Mouse (Mus musculus) c-Kit-positive CD71-positive TER-119-positive erythroid progenitor cells, embryonic 14.5 days (primary cell): Measurements from ENCODE around the gene Atf7ip.
"Not testable (repeated sequence)": the region's sequence is repeated elsewhere in the genome, so short reads cannot be mapped to it uniquely, and the experiment has no call there.

ENCODE experiments used
- DNase-seq: peaks from one replicate; pipeline ENCODE4 v3.0.0-alpha.2; 2013; ENCODE audit warnings: low spot score

Gene Atf7ip

DNA sequence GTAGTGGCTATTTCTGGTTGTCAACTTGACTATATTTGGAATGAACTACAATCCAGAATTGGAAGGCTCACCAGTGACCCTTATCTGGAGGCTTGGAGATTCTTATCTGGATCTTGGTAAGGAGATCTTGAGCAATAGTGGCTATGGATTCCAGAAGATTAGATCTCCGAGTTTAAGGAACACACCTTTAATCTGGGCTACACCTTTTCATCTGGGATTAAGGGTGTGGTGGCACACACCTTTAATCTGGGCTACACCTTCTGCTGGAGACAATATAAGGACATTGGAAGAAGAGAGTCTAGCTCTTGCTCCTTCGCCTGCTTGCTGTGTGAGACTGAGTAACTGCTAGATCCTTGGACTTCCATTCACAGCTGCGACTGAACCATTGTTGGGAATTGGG is at the start of gene Atf7ip:
Gene Atf7ip (plus strand): TSS at position 301 of the 400 bp plus-strand sequence.
- DNase-seq, result not testable (repeated sequence)

- DNase-seq, result no peak
Observed at GRCm38 (mm10) chr6:136456302-136456701, 49.7 kb upstream of the Atf7ip start.

DNA sequence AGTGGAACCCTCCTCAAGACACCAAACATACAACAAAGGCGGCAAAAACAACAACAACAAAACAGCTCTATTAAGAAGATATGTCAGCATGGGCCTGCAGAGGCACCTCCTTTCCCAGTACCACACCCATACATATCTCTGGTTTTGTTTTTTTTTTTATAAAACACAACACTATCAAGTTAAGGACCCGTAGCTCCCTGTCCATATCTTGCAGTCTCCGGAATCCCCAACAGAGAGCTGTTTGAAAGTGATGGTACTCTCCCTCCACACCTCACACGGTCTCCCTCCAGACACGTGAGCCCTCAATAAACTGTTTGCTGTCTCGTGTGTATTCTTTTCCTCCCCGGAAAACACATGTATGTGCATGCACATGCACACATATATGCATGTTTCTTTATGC is 46.8 kb upstream of the Atf7ip start:
- DNase-seq, result no peak

- no peak for DNase-seq
Observed at GRCm38 (mm10) chr6:136463491-136463890, 42.5 kb upstream of the Atf7ip start.

GRCm38 (mm10) chr6:136464121-136464621 is 41.8 kb upstream of the Atf7ip start:
- no peak for DNase-seq

- DNase-seq, result no peak
Observed at GRCm38 (mm10) chr6:136465021-136465420, 40.9 kb upstream of the Atf7ip start.

- DNase-seq, result peak; percentile 66
Observed at GRCm38 (mm10) chr6:136465959-136466381, 40.0 kb upstream of the Atf7ip start.

GRCm38 (mm10) chr6:136466956-136467750 is 38.8 kb upstream of the Atf7ip start:
- peak; percentile 94 for DNase-seq

DNA sequence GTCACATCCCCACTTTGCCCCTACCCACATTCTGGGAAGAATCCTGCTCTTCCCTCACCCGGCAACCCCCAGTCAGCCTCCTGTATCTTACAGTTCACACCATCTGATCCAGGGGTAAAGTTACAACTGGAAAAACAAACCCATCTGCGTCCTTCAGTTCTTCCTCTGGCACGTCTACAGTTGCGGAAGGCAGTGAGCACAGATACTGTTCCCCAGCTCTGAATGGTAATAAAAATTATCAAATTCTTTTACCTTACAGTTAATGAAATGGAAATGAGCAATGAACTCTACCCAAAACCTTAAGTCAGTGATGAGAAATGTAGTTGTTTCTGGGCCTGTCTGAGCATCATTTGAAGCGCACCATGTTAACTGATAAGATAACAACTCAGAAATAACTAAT is 38.1 kb upstream of the Atf7ip start:
- peak; percentile 48 for DNase-seq

GRCm38 (mm10) chr6:136468401-136468912 is 37.5 kb upstream of the Atf7ip start:
- peak; percentile 98 for DNase-seq

GRCm38 (mm10) chr6:136468974-136469792 is 36.8 kb upstream of the Atf7ip start:
- DNase-seq, result no peak

DNA sequence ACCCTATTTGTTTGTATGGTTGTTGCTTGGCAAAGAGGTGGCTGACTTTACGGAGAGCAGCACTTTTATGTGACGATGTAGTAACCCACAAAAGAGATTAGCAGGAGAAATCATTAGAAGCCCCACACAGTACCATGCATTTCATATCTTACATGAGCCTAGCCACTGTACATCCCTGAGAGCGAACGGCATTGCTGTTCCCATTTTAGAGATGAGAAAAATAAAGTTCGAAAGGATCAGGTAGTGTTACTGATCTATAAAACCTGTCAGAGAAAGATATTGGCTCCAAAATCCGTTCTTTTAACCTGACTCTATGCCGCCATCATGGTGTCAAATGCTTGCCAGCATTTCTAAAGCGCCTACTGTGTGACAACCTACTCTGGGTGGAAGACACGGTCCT is 36.2 kb upstream of the Atf7ip start:
- no peak for DNase-seq

- peak; percentile 72 for DNase-seq
Observed at GRCm38 (mm10) chr6:136470321-136471230, 35.4 kb upstream of the Atf7ip start.

DNA sequence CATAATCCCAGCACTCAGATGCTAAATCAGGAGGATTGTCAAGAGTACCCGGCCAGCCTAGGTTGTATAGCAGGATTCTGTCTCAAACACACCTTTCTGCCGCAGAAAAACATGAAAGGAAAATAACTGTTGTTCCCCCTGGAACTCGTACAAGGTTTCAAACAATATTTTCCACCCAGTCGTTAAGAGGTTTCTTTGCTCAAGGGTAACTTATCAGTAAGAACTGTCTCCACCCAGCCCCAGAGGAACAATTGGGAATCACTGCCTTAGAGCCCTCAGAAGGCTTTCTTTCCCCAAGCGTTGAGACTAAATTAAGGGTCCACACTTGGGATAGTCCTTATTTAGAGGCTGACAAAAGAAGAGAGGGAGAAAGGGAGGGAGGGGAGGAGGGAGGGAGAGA is 34.4 kb upstream of the Atf7ip start:
- DNase-seq, result peak; percentile 24

DNA sequence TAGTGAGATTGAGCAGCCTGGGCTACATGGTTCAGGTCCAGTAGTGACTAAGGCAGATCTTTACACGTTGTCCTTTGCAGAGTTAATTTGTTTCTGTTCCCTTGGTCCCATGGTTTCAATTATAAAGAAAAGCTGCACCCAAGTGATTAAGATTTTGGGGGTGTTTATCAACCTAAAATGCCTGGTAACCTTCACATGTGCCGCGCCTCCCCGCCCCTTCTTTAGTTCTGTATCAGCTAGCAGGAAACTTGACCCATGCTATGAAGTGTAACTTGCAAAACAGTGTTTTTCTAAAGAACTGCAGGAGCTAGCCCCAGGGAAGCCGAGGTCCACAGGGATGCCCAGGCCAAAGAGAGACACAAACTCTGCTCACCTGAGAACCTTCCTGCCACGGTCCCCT is 33.2 kb upstream of the Atf7ip start:
- DNase-seq, result peak; percentile 70

DNA sequence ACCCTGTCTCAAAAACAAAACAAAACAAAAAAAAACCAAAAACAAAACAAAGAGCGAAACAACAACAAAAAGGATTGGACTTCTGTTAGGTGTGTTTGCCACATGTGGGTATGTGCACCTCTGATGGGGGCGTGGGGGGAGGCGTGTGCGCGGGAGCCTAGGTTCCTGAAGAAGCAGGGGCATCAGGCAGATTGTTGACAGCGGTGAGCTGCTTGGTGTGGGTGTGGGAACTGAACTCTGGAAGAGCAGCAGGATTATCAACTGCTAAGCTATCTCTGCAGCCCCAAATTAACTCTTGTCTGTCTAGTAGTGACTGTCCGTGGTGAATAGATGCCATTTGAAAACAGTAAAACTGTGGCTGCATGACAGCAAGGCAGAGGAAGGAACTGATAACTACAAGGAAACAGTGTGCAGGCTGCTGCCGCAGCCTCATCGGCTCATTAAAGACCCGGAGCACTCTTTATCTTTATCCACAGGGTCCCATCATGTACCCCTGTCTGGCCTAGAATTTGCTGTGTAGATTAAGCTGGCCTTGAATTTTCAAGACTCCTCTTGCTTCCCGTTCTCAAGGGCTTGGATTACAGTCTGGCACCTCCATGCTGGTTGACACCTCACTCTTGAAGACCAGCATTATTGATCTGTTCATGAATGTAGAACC is 32.4 kb upstream of the Atf7ip start:
- DNase-seq, result peak; percentile 26

GRCm38 (mm10) chr6:136475171-136475860 is 30.7 kb upstream of the Atf7ip start:
- DNase-seq, result no peak

DNA sequence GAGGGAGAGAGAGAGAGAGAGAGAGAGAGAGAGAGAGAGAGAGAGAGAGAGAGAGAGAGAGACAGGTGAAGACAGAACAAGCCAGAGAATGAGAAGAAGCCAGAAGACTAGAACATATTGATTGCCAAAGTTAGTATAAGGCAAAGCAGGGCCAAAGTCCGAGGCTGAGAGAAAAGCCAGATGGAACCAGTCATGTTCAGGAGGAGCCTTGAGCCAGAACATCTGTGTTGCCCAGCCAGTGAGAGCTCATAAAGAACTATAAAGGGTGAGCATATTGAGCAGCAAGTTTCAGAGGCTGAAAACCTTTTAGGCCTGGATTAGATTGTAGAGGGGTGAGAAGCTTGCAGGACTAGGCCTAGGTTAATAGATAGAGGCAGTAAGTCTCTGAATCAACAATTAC is 28.1 kb upstream of the Atf7ip start:
- DNase-seq, result no peak

DNA sequence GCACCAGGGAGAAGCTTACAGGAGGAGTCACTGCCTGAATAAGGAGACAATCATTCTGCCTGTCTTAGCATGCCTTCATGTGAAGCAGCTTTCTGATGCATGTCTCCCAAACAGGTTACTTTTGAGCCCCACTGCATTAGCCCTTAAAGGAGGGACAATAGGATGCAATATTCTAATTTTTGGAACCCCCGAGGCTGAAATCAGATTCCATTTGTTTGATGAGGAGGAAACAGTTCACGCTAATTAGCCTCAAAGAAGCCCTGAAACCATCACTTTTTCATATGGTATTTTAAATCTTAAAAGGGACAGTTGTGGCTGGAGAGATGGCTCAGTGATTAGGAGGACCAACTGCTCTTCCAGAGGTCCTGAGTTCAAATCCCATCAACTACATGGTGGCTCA is 22.4 kb upstream of the Atf7ip start:
- DNase-seq, result no peak

GRCm38 (mm10) chr6:136484093-136484492 is 21.9 kb upstream of the Atf7ip start:
- DNase-seq, result no peak
